Mouse (Mus musculus) MN1 (cell line): ENCODE measurements around the gene M1ap.

Source experiments
- DNase-seq: peaks from one replicate; pipeline ENCODE4 v3.0.0-alpha.2; 2016; ENCODE audit warnings: low spot score

Gene M1ap

DNA sequence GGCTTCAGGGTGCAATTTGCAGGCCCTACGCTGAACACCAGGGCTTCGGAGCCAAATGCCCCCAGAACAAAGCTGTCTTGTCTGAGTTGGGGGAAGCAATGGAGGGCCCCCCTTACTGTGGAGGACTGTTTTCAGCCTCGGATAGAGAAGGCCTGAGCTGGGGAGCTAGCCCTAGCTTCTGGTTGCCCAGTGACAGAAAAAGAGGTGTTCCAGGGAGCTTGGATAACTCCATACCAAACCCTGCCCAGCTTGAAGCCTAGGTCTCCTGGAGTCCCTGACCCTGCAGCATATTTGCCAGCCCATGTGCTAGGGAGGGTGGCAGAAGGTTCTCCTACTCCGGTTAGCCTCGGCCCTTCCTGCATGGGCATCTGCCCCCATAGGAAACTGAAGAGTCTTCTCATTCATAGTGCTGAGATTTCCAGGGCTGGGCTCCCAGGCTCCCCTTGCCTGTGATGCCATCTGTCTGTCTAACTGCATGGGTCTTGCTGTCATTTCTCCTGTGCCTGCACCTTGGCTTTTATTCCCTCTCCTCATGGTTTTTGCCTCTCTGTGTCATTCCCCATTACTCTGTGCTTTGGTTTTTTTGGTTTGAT lies 87.9 kb downstream of the M1ap start:
- no peak for DNase-seq

GRCm38 (mm10) chr6:83037188-83037587 lies 90.5 kb downstream of the M1ap start:
- DNase-seq = no peak

GRCm38 (mm10) chr6:83038496-83039012 lies 91.9 kb downstream of the M1ap start:
- DNase-seq = no peak

DNA sequence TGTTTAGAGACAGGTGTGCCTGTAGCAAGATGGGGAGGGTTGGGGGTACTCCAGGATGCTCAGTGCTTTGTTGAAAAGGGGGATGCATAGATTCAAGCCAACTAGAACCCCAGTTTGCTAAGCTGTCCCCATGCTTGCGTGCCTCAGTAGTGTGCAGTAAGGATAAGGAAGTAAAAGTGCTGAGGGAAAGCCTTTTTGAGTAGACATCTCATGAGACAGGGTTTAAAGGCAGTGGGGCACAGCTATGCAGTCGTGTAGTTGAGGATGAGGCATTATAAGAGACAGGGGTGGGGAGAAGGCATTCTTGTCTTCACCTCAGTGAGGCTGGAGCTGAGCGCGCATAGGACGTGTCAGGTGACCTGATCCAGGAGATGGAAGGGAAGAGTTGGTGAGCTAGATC lies 93.9 kb downstream of the M1ap start:
- no peak for DNase-seq

DNA sequence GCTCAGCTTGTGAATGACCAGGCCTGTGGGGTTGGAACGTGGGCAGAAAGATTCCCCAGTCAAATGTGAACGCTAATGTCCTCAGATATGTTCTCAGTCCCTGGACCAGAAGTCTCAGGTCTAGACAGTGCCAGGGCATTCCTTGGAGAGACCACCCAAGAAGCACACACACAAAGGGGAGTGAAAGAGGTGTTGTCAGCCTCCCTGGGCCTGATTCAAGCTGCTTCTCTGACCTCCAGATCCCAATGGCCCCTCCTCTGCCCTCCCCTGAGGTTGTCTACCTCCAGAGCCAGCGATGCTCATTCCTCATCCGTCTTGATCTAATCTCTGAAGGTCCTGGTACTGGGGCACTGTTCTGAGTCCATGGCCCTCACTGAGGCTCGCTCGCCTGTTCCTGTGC lies 96.9 kb downstream of the M1ap start:
- no peak for DNase-seq

- no peak for DNase-seq
Observed at GRCm38 (mm10) chr6:83043993-83044392, 97.3 kb downstream of the M1ap start.

- peak; percentile 79 for DNase-seq
Observed at GRCm38 (mm10) chr6:83044742-83045141, 98.0 kb downstream of the M1ap start.

DNA sequence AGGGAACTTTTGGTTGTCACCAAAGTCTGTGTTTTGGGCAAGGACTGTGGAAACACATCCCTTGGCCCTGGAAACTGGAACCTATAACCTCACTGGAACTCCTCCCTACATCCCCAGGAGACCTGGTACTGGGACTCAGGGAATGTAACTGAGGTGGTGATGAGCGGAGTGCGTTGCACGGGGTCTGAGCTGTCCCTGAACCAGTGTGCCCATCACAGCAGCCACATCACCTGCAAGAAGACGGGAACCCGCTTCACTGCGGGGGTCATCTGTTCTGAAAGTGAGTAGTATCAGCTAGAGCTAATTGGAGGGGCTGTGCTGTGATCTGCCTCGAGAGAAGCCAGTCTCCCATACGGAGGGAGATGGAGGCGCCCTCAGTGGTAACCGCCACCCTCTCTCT lies 102.7 kb downstream of the M1ap start:
- no peak for DNase-seq

GRCm38 (mm10) chr6:83053136-83053960 lies 106.6 kb downstream of the M1ap start:
- peak; percentile 67 for DNase-seq

GRCm38 (mm10) chr6:83054074-83054851 lies 107.6 kb downstream of the M1ap start, which contains the start of gene Aup1:
TSS of gene Aup1 (plus strand) at chr6:83054521.
- DNase-seq = peak; percentile 98

- no peak for DNase-seq
Observed at GRCm38 (mm10) chr6:83054871-83055431, 108.2 kb downstream of the M1ap start, which contains the start of gene Htra2. TSS of gene Htra2 (minus strand) at chr6:83055273.

DNA sequence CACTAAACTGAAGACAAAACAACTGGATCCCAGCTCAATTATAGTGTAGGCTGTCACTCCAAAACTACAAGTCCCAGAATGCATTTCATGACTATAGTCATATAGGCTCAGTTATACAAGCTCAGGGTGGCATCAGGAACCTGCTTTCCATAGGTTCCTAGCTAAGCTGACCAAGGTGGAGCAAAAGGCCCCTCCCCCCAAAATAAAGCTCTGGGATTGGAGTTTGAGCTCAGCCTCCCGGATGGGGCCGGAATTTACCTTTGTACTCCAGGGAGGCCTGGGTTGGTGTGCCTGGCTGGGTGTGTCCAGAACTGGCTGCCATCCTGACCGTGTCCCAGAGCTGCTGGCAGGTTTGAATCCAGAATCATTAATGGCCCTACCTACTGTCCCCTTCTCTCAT lies 111.1 kb downstream of the M1ap start, which contains the start of gene Dqx1:
Gene Dqx1 (plus strand): TSS at position 55 of the 400 bp plus-strand sequence.
- DNase-seq = peak; percentile 72

DNA sequence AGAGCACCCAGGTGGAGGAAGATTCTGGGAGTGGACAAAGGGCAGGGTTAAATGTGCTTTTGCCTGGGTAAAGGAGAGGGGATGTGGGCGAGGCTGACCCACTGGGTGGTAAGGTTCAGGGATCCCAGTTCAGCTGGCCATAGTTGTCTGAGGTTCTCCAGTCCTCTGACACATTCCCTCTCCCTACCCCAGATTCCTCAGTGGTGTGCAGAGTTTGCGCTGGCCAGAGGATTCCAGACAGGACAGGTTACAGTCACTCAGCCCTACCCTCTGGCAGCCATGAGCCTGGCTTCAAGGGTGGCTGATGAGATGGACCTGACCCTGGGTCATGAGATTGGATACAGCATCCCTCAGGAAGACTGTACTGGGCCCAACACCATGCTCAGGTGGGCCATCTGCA lies 112.0 kb downstream of the M1ap start:
- no peak for DNase-seq

DNA sequence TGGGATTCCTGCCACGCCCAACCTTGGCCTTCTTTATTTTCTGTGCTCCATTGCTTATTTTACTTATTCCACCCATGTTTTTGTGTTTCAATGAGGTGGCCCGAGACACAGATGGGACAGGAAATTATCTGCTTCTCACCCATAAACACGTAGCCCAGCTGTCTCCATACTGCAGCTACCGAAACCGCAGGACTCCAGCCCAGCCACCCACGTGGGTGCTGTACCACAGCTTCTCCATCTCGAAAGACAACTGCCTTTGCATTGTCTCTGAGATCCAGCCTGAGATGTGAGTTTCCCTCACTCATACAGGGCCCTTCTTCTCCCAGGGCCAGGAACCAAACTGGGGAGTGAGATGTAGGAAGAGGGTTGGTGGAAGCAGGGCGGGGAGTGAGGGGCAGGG lies 119.3 kb downstream of the M1ap start:
- DNase-seq = no peak

- DNase-seq = no peak
Observed at GRCm38 (mm10) chr6:83066441-83066840, 119.7 kb downstream of the M1ap start.

GRCm38 (mm10) chr6:83068221-83068620 lies 121.5 kb downstream of the M1ap start:
- DNase-seq = no peak

GRCm38 (mm10) chr6:83068706-83069487 lies 122.2 kb downstream of the M1ap start:
- DNase-seq = no peak

DNA sequence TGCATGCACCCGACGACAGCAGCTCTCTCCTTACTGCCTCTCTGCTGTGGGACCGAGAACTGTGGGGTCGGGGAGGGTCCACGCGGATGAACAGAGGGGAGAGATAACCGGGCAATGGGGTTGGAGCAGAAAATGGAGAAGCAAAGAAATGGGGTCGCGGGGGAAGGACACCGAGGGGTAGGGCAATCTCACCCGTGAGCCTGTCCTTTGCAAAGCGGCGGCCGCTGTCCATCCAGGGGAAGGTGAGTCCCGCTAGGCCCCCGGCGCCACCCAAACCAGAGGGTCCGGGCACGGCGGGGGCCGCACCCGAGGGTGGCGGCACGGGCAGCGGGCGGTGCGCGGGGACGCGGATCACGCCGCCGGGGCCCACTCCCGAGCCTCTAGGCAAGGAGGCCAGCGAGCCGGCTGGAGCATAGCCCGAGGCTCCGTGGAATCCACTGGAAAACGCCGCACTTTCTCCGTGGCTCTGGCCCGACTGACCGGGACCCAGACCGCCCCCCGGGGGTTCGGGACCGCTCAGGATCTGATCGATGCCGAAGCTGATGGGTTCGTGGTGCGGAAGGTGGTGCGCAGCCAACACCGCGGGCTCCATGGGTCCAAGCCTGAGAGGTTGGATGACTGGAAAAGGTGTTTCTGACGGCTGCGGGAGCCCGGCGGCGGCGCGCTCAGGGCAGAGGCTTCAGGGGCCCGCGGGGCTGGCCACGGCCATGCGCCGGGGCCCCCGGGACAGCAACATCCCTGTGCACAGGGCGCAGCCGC lies 123.0 kb downstream of the M1ap start:
- no peak for DNase-seq

DNA sequence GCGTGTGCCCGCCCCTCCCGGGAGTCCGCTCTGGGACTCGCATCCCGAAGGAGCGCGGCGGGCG lies 123.4 kb downstream of the M1ap start, which contains the start of gene Tlx2:
Gene Tlx2 (minus strand): TSS at position 47 of the 64 bp plus-strand sequence.
- no peak for DNase-seq

GRCm38 (mm10) chr6:83070311-83071219 lies 123.9 kb downstream of the M1ap start:
- DNase-seq = peak; percentile 51
